Mouse (Mus musculus) bone marrow macrophage, adult 2 months (primary cell): ENCODE measurements at regions not wholly inside any gene's neighbourhood (a gene's known extent, or its start where the extent isn't known, plus 50 kb on each side); places are given as distances from the start of the nearest gene placed in this dataset.

Source experiments
- CTCF ChIP-seq: IDR thresholded peaks from 2 replicates; pipeline ENCODE4 v1.5.1; 2012; ENCODE audit warnings: low read depth, mild to moderate bottlenecking, low read length, moderate library complexity
- POLR2A ChIP-seq: IDR thresholded peaks from 2 replicates; pipeline ENCODE4 v1.6.1; 2012; ENCODE audit warnings: mild to moderate bottlenecking, low read depth, low read length, borderline replicate concordance

DNA sequence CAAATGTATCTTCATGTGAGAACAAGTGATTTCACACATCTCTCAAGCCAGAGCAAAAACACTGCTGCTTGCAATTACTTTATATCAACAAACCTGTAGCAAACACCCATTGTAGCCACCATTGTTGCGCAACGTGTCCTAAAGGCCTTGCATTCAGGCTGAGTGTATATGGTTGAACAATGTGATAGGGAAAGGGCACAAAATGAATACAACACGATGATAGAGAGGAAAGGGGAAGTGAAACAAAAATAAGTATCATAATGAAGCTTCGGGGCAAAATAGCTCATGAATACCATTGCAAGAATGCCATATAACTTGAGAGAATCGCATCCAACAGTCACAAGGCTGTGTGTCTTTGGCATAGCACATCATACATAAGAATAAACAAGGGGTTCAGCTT lies 275.6 kb upstream of the Slc7a11 start:
- no peak for TF ChIP-seq POLR2A
- no peak for TF ChIP-seq CTCF
